Mouse (Mus musculus) hematopoietic stem cell, adult 5-6 weeks (primary cell): ENCODE results near the gene Cerk. TPM values are rescaled to one million over a fixed set of nuclear protein-coding genes. Genes with fewer than 3 reads are reported as not detected.

ENCODE experiments used
- ATAC-seq, 2 experiments: fragments of 125-278 bp in 1 of 2; replicated peaks in 1 of 2; 2 replicates each; pipeline ENCODE4 v1.8.0; 2016 to 2017; ENCODE audit warnings: inconsistent platforms in 2 of 2, mild to moderate bottlenecking in 2 of 2, moderate number of reproducible peaks in 2 of 2, low read depth in 1 of 2, moderate TSS enrichment in 1 of 2; ENCODE audit not compliant: low FRiP score in 2 of 2, poor library complexity in 2 of 2, severe bottlenecking in 2 of 2, insufficient read depth in 1 of 2, low TSS enrichment in 1 of 2
- total RNA-seq: library from RNA; stranded (forward); fragments of 172-1452, 232-1000 nt; gene quantifications from 2 replicates; pipeline ENCODE4 v1.2.3, GENCODE M21; 2017

Cerk gene
- total RNA-seq, 1 experiment from 2014 or later: 20.3 TPM

GRCm38 (mm10) chr15:86153481-86153960 lies 32.4 kb downstream of the Cerk start:
- no peak for ATAC-seq

GRCm38 (mm10) chr15:86150593-86150992 lies 35.3 kb downstream of the Cerk start:
- no peak for ATAC-seq

GRCm38 (mm10) chr15:86146922-86147321 lies 39.0 kb downstream of the Cerk start:
- ATAC-seq: no peak

- no peak for ATAC-seq
Observed at GRCm38 (mm10) chr15:86145046-86145445, 40.9 kb downstream of the Cerk start.

- ATAC-seq: no peak
Observed at GRCm38 (mm10) chr15:86144577-86144976, 41.4 kb downstream of the Cerk start.

- 0 out of 4 replicates have a peak, but pooled peaks of 1 of the 2 experiments have one; percentile 34 for ATAC-seq
Observed at GRCm38 (mm10) chr15:86140323-86140722, 45.6 kb downstream of the Cerk start.

GRCm38 (mm10) chr15:86137638-86138037 lies 48.3 kb downstream of the Cerk start:
- peak in 1 of 2 experiments; percentile 19; a peak in 1 of 4 replicates for ATAC-seq

GRCm38 (mm10) chr15:86134941-86135783 lies 50.8 kb downstream of the Cerk start:
- ATAC-seq: peak; percentile 59 to 63

- ATAC-seq: no peak
Observed at GRCm38 (mm10) chr15:86130657-86131056, 55.3 kb downstream of the Cerk start.

GRCm38 (mm10) chr15:86129036-86129435 lies 56.9 kb downstream of the Cerk start:
- no peak for ATAC-seq

- peak; percentile 43 to 68; a peak in 3 of 4 replicates for ATAC-seq
Observed at GRCm38 (mm10) chr15:86124359-86124758, 61.6 kb downstream of the Cerk start.

- no peak for ATAC-seq
Observed at GRCm38 (mm10) chr15:86123409-86123808, 62.5 kb downstream of the Cerk start.

- no peak for ATAC-seq
Observed at GRCm38 (mm10) chr15:86122261-86122949, 63.5 kb downstream of the Cerk start.

GRCm38 (mm10) chr15:86119186-86119585 lies 66.8 kb downstream of the Cerk start:
- ATAC-seq: no peak

- ATAC-seq: no peak
Observed at GRCm38 (mm10) chr15:86117115-86118100, 68.5 kb downstream of the Cerk start.

GRCm38 (mm10) chr15:86116421-86116820 lies 69.5 kb downstream of the Cerk start:
- ATAC-seq: peak in 1 of 2 experiments; percentile 42; a peak in 1 of 4 replicates

- 0 out of 4 replicates have a peak, but pooled peaks of 1 of the 2 experiments have one; percentile 13 for ATAC-seq
Observed at GRCm38 (mm10) chr15:86113342-86113710, 72.6 kb downstream of the Cerk start.
